Mouse (Mus musculus) inflammation-experienced regulatory T-cells (primary cell): ENCODE measurements around the gene Polg2. TPM values are rescaled to one million over a fixed set of nuclear protein-coding genes. Genes with fewer than 3 reads are reported as not detected.

Experiments used
- polyA plus RNA-seq, 2 experiments: library from polyadenylated mRNA; unstranded; fragments of 100-300 nt; shearing (Covaris generic); gene quantifications; one replicate each; pipeline ENCODE4 v1.2.1; 2017

Polg2 gene
- 10 to 100 TPM; 17.2 to 21.6 TPM for polyA plus RNA-seq

DNA sequence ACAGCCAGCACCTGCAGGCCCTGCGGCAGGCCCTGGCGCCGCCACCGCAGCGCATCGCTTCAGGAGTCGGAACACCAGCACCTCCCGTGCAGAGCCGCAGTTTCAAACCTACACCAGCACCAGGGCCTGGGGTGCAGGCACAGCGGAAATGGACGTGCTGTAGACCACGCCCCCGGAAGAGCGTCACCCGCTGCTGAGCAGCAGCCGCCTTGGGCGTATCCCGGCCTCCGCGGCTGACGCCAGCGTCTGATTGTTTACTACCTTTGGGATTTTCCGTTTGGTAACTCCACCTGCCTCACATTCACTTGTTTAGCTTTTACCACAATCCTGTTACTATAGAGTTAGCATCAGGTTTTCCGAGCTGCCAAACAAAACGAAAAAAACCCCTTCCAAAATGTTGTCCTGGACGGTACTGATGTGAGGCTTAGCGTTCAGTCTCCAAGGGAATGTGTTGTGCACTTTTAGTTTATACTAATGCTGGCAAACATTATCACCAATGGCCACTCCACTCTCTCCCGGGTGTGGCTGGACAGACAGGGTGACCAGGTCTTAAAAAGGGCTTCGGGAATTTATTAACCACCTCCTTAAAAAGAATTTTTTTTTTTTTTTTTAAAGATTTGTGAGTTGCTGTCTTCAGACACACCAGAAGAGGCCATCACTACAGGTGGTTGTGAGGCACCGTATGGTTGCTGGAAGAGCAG, at the start of gene Polg2:
Gene Polg2, minus strand, starts transcription at position 150 of the 701 bp plus-strand sequence.

DNA sequence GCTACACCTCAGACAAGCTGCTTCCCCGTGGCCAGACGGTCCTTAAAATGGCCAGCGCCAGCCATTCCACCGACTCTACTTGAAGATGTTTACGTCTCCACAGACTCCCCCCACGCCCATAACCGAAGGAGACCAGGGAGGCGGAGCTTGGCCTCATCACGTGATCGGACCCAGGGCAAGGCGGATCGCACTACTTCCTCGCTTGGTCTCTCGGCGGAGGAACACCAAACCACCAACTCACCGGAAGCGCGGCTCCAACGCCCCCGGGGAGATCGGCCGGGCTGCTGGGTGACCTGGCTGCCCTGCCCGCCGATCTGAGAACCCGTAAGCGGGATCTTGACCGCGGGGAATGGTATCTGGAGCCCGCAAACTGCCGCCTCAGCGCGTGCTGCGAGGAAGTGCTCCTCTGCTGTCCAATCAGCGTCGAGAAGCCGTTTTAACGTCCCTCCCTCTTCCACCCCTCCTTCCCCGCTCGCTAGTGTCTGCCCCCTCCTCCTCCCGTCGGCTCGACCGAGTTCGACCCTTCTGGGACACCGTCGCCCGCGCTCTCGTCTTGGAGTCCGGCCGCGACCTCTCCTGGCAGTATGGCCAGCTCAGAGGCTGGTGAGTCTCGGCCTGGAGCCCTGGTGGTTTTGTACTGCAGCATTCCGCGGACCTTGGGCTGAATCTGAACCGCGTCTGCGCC, 9.6 kb upstream of the Polg2 start, which contains the start of the genes Ddx5 and Cep95:
Gene Ddx5, minus strand, starts transcription at position 411 of the 685 bp plus-strand sequence.
Gene Cep95, plus strand, starts transcription at position 478 of the 685 bp plus-strand sequence.

DNA sequence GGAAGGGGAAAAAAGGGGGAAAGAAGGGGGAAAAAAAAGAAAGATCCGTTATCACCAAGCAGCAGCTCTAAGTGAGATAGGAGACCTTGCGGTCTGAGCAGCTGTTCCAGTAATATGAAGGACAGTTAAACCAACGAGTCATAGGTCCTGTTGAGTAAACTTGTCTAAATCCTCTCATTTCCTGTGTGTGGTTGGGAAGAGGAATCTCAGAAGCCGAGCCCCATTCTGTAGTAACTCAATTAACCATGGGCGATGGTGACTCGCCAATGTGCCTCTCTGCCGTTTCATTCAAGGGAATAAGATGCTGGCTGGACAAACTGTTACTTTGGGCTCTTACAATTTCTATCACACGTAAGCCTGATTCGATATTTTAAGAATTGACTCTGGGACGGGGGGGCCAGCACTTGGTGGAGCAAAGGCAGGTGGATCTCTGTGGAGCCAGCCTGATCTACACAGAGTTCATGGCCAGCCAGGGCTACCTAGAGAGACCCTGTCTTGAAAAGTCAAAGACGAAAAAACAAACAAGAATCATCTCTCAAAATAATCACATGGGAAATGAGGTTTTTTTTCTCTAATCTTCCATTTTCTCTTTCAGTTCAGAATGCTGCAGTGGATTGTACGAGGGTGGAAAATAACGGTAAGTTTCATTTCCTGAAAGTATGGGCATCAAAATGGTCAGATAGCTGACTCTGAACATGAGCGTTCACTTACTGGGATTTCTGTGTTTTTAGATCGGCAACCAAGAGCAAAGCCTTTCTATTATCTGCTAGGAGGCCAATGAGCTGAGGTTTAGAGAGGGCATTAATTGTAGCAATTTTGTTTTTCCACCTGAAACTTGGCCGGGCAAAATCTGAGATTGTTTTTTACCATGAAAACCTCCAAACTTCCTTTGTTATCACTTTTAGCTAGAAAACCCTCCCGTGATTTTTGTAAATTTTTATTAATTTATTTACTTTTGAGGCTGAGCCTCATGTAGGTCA, 28.0 kb downstream of the Polg2 start, which contains the start of gene Milr1:
Gene Milr1, plus strand, starts transcription at position 188 of the 980 bp plus-strand sequence.

DNA sequence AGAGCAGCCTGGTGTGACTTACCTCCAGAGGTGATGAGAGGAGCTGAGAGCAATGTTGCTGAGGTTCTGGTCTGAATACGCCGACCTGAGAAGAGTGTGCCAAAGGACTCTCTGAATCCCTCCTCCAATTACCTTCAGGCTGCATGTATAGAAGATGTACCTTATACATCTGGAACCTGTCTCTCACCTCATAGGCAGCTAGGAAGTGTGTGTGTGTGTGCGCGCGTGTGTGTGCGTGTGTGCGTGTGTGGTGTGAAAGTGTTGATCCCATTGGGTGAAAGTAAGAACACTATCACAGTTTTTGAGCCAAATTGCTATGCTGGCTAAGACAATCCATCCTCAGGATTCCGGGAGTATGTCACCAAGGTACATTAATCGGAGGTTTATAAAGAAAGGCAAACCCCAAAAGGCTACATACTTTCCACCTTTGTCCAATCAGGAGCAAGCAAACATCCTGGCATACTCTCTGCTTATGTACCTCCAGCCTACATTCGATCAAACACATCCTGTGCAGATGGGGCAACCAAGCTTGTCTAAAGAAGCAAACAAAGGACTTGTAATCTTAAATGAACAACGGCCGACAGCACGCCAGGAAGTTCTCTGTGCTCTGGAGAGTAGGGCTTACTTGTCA, 29.1 kb downstream of the Polg2 start, which contains the start of gene Pecam1:
Gene Pecam1, minus strand, starts transcription at position 508 of the 631 bp plus-strand sequence.

Other genes starting within 250 kb of the Polg2 start
- 10 to 100 TPM; 24.2 to 25.5 TPM for gene Tex2, start 166.1 kb downstream of the Polg2 start, polyA plus RNA-seq
- gene Pecam1, start 28.9 kb downstream of the Polg2 start, polyA plus RNA-seq = 10 to 100 TPM; 85.1 to 93.5 TPM
- 1 to 10 TPM; 7.1 to 7.6 TPM for gene Milr1, start 28.3 kb downstream of the Polg2 start, polyA plus RNA-seq
- gene Ddx5, start 9.6 kb upstream of the Polg2 start, polyA plus RNA-seq = 100 to 1,000 TPM; 830 to 917 TPM
- gene Cep95, start 9.7 kb upstream of the Polg2 start, polyA plus RNA-seq = 10 to 100 TPM; 43.1 to 48.4 TPM
- 10 to 100 TPM; 20.0 to 33.9 TPM for gene Smurf2, start 141.2 kb upstream of the Polg2 start, polyA plus RNA-seq
- 10 to 100 TPM; 59.7 to 73.1 TPM for gene Kpna2, start 220.0 kb upstream of the Polg2 start, polyA plus RNA-seq
- 1 to 10 TPM; 2.4 to 2.7 TPM for gene 1810010H24Rik, start 246.1 kb upstream of the Polg2 start, polyA plus RNA-seq